Mouse (Mus musculus) lung, postnatal 0 days (tissue): Measurements from ENCODE around the gene Sh3rf1.

Source experiments
- CTCF ChIP-seq: IDR thresholded peaks from 2 replicates; pipeline ENCODE4 v1.5.1; 2016; ENCODE audit warnings: antibody characterized with exemption, mild to moderate bottlenecking
- EP300 ChIP-seq: IDR thresholded peaks from 2 replicates; pipeline ENCODE4 v1.6.1; 2016; ENCODE audit warnings: antibody characterized with exemption, mild to moderate bottlenecking, control low read depth

DNA sequence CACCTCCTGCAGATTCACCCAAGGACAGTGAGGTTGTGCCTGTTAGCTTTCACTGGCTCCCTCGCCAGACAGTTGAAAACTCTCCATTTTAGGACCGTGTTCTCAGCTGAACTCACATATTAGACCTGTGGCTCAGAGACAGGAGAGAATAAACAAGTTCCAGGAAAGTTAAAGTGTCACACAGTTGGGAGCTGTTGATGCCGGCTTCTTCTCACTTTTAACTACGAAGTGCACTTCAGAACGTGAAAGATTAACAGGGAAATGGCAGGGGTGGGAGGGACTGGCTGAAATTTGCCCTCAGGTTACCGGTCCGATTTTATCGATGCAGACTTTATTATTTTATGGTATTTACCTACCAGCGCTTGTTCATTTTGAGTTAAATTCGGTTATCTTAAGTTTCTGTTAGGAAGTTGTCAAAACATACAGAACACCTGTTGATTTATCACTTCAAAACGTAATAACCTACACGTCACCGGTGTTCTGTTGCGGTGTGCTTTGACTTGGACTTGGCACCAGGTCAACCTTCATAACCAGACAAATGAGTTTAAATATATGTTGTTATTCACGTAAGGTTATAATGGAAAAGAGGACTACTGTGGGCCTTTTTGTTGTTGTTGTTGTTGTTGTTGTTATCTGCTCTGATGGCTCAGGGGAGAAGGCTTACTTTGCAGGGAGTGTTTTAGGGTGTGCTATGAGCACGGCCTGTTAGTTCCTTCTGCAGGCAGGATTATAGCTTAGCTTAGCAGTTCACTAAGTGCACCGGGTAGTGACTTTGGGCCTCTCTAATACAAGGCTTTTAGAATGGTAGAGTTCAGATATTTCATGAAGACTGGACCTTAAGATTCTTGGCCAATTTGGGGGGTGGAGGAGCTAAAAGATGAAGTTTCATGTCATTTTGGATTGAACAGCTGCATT, 49.9 kb downstream of the Sh3rf1 start:
- TF ChIP-seq CTCF = no peak
- peak; percentile 64 for TF ChIP-seq EP300
